Mouse (Mus musculus) limb, embryonic 11.5 days (tissue): ENCODE measurements at regions not wholly inside any gene's neighbourhood (a gene's known extent, or its start where the extent isn't known, plus 50 kb on each side); places are given as distances from the start of the nearest gene placed in this dataset.

Experiments used
- ATAC-seq: fragments of 200-750 bp; cut with Nextera tagmentation; 2 replicates; pipeline ENCODE4 v1.8.0; 2017; ENCODE audit warnings: low read depth; ENCODE audit not compliant: insufficient number of reproducible peaks, low FRiP score, low TSS enrichment
- DNase-seq: peaks from one replicate; pipeline ENCODE4 v3.0.0-alpha.2; 2015; ENCODE audit warnings: low spot score
- H3K27ac ChIP-seq: fragments of 300-500 bp; sonication (generic); replicated peaks from 2 replicates; pipeline ENCODE4 v1.5.1; 2014; ENCODE audit warnings: low read depth, mild to moderate bottlenecking, low read length
- H3K27me3 ChIP-seq: fragments of 300-500 bp; sonication (generic); 2 replicates; pipeline ENCODE4 v1.6.1; 2014; ENCODE audit warnings: mild to moderate bottlenecking, low read length, mixed read lengths; ENCODE audit not compliant: control insufficient read depth, insufficient read depth
- H3K36me3 ChIP-seq: fragments of 300-500 bp; sonication (generic); 2 replicates; pipeline ENCODE4 v1.6.1; 2014; ENCODE audit warnings: mild to moderate bottlenecking, low read length, moderate library complexity, mixed read lengths; ENCODE audit not compliant: control insufficient read depth, insufficient read depth
- H3K4me1 ChIP-seq: fragments of 300-500 bp; sonication (generic); 2 replicates; pipeline ENCODE4 v1.6.1; 2014; ENCODE audit warnings: low read length, mixed read lengths; ENCODE audit not compliant: control insufficient read depth, insufficient read depth
- H3K4me2 ChIP-seq: fragments of 300-500 bp; sonication (generic); 2 replicates; pipeline ENCODE4 v1.6.1; 2014; ENCODE audit warnings: low read depth, mild to moderate bottlenecking, moderate library complexity; ENCODE audit not compliant: severe bottlenecking
- H3K4me3 ChIP-seq: fragments of 300-500 bp; sonication (generic); 2 replicates; pipeline ENCODE4 v1.5.1; 2014; ENCODE audit warnings: low read depth, low read length
- H3K9ac ChIP-seq: fragments of 300-500 bp; sonication (generic); 2 replicates; pipeline ENCODE4 v1.6.1; 2014; ENCODE audit warnings: mild to moderate bottlenecking, low read length
- H3K9me3 ChIP-seq: fragments of 300-500 bp; sonication (generic); 2 replicates; pipeline ENCODE4 v1.6.1; 2016; ENCODE audit warnings: low read length; ENCODE audit not compliant: control insufficient read depth
- WGBS: fragments of 180-500 bp; shearing (Covaris S2); extraction: QIAGEN DNeasy Blood & Tissue Kit; methylation state at CpG from one replicate; pipeline ENCODE4 v1.1.7; 2014; 5-methylcytosine and 5-hydroxymethylcytosine counted together

DNA sequence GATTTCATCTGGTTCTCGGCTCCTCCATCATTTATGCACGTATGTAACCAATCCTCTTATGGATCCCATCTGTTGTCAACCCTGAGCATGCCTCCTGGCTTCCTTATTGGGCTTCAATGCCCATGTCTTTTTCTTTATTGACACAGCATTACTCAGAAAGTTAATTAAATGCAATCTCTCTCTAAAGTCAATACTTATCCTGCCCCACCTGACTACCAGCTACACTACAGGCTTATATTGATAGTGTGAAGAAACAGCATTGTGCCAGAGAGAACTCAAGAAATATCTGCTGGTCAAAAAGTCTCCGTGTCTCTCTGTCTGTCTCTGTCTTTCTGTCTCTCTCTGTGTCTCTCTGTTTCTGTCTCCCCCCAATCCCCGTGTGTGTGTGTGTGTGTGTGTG, 194.7 kb upstream of the Rfx3 start:
- H3K27me3 ChIP-seq: no peaks in the 10 kb centered on the region
- H3K9me3 ChIP-seq: no peaks in the 10 kb centered on the region
- no peak for DNase-seq
- H3K36me3 ChIP-seq: no peaks in the 10 kb centered on the region
- H3K27ac ChIP-seq: no peak overlapping the region
- H3K4me2 ChIP-seq: no peak overlapping the region
- no peak overlapping the region for H3K4me3 ChIP-seq
- 86% methylated on average over 4 of the region's 4 CpGs for WGBS
- H3K4me1 ChIP-seq: no peaks in the 10 kb centered on the region
- ATAC-seq: no peak
- H3K9ac ChIP-seq: no peak overlapping the region

DNA sequence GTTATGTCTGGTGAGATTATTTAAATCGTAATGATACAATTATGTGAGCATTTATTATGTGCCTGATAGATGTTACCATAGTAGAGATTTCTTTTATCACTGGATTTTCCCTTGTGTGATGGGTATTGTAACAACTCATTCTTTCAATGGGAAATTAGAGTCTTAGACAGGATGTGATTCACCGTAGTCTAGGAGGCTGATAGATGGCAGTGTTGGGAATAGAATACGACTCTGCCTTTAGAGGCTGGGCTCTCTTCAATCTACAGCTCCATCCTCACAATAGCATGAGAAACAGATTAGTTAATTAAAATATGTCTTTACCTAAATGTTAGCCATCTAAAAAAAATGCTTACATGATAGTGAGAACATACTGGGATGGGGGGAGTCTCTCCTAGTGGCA, 192.8 kb upstream of the Rfx3 start:
- H3K4me3 ChIP-seq: no peak overlapping the region
- WGBS: 87% methylated on average over 3 of the region's 3 CpGs
- DNase-seq: no peak
- H3K9ac ChIP-seq: no peak overlapping the region
- no peak for ATAC-seq
- no peaks in the 10 kb centered on the region for H3K36me3 ChIP-seq
- no peaks in the 10 kb centered on the region for H3K27me3 ChIP-seq
- H3K4me1 ChIP-seq: no peaks in the 10 kb centered on the region
- H3K27ac ChIP-seq: no peak overlapping the region
- no peaks in the 10 kb centered on the region for H3K9me3 ChIP-seq
- no peak overlapping the region for H3K4me2 ChIP-seq

DNA sequence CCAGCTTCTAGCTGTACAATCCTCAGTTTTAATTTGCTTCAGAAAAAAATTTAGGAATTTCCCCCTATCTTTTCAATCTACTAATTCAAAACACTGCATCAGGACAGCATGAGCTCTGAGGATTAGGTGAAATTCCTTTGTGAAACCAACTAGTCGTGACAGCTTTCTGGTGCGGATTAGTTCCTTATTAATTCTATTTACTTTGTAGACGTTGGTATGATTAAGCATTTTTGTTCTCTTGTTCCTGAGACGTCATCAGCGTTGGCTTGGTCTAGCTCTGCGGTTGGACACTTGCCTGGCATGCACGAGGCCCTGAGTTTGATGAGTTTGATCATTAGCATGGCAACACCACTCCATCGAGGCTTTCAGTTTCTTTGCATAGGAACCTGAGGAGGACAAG, 188.4 kb upstream of the Rfx3 start:
- Histone ChIP-seq H3K27ac (no peak overlapping the region), H3K27me3 (no peaks in the 10 kb centered on the region), H3K4me3 (no peak overlapping the region), H3K9me3 (no peaks in the 10 kb centered on the region), H3K4me2 (no peak overlapping the region), H3K4me1 (no peaks in the 10 kb centered on the region), H3K9ac (no peak overlapping the region), H3K36me3 (no peaks in the 10 kb centered on the region)
- no peak for DNase-seq
- 69% methylated on average over 8 of the region's 8 CpGs for WGBS
- no peak for ATAC-seq

DNA sequence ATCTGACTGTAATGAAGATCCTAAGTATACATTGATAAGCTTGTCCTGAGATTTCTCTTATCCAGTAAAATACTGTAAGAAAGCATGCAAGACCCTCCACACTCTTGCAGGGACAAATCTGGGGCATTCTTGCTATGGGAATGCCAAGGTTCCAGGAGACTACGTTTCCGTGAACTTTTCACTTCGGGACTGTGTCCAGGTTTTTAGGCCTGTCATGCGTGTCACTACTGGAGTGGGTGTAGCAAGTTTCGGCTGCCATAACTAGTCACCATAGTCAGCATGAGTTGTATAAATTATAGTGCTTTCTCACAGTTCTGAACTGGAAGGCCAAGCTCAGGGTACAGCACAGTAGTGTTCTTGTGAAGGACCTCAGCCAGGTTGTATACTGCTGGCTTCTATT, 185.9 kb upstream of the Rfx3 start:
- H3K9me3 ChIP-seq: no peaks in the 10 kb centered on the region
- H3K27me3 ChIP-seq: no peaks in the 10 kb centered on the region
- H3K27ac ChIP-seq: no peak overlapping the region
- no peaks in the 10 kb centered on the region for H3K36me3 ChIP-seq
- no peak overlapping the region for H3K4me2 ChIP-seq
- 98% methylated on average over 5 of the region's 5 CpGs for WGBS
- no peak for DNase-seq
- H3K4me1 ChIP-seq: no peaks in the 10 kb centered on the region
- H3K9ac ChIP-seq: no peak overlapping the region
- no peak for ATAC-seq
- H3K4me3 ChIP-seq: no peak overlapping the region

DNA sequence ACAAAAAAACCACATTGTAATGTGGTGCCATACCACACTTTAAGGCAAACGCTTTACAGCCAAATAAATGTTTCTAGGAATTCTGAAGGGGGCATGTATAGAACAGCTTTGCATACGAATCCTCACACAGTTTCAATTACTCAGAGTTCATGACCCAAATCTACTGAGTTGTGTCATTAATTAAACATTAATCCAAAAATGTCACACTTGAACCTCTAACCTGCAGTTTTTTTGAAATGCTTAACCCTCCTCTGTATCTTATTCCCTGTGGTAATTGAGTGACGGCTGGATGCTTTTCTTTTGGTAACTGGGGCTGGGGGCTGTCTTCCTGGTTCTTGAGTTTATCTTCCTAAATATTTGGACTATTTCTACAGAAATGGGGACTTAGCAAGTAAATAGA, 181.3 kb upstream of the Rfx3 start:
- ATAC-seq (no peak), DNase-seq (no peak)
- 66% methylated on average over 3 of the region's 3 CpGs for WGBS
- Histone ChIP-seq H3K4me1 (no peaks in the 10 kb centered on the region), H3K4me2 (no peak overlapping the region), H3K9me3 (no peaks in the 10 kb centered on the region), H3K27me3 (no peaks in the 10 kb centered on the region), H3K4me3 (no peak overlapping the region), H3K36me3 (no peaks in the 10 kb centered on the region), H3K9ac (no peak overlapping the region), H3K27ac (no peak overlapping the region)

DNA sequence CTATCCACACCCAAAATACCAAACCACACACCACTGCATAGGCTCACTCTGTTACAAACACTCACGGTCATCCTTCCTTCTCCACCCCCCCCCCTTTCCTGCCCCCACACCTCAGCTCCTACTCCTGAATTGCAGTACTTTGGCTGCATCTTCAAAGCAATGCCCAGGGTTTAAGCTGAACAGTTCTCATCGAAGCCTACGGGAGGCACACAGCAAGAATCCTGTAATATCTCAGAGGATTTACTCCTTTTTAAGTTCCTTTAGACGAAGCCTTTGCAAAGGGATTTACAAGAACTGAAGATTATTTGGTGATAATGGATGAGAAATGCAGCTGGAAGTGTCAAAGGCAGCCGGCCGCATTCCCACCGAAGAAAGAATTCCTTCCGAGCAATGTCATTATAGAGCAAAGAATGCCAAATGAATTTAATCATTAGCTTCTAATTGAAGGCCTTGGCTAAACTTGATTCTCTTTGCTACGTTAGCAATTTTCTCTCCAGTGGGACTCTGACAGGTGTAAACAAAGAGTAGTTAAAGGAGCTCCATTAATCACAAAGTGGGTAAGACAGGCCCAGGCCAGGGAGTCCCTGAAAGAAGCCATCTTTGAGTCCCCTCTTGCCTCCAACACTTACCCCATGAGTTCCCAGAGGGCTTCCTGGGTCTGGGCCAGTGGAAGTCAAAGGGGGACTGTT, 180.6 kb upstream of the Rfx3 start:
- ATAC-seq (no peak), DNase-seq (no peak)
- H3K9ac ChIP-seq: no peak overlapping the region
- no peaks in the 10 kb centered on the region for H3K36me3 ChIP-seq
- no peak overlapping the region for H3K4me2 ChIP-seq
- no peaks in the 10 kb centered on the region for H3K4me1 ChIP-seq
- WGBS: 41% methylated on average over 9 of the region's 9 CpGs
- no peak overlapping the region for H3K27ac ChIP-seq
- no peaks in the 10 kb centered on the region for H3K27me3 ChIP-seq
- H3K9me3 ChIP-seq: no peaks in the 10 kb centered on the region
- H3K4me3 ChIP-seq: no peak overlapping the region

DNA sequence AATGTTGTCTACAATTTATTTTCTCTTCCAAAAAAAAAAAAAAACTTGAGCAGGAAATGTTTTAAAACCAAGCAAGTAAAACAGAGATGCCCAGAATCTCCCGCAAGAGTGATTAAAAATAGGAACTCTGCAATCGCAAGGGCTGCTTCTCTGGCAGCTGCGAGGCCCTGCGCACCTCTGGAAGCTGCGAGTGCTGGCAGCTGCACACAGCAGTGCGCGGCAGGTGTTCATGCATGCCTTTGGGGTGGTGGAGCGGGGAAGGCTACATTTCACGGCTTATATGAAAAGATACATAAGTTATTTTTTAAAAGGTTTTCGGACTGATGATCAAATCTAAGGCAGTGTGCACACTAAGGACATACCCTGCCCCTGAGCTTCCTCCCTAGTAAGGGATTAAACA, 179.3 kb upstream of the Rfx3 start:
- H3K4me1 ChIP-seq: no peaks in the 10 kb centered on the region
- H3K9ac ChIP-seq: no peak overlapping the region
- no peaks in the 10 kb centered on the region for H3K36me3 ChIP-seq
- no peak for DNase-seq
- no peak overlapping the region for H3K4me3 ChIP-seq
- no peak overlapping the region for H3K4me2 ChIP-seq
- no peak for ATAC-seq
- no peaks in the 10 kb centered on the region for H3K27me3 ChIP-seq
- no peaks in the 10 kb centered on the region for H3K9me3 ChIP-seq
- H3K27ac ChIP-seq: no peak overlapping the region
- 83% methylated on average over 10 of the region's 10 CpGs for WGBS

DNA sequence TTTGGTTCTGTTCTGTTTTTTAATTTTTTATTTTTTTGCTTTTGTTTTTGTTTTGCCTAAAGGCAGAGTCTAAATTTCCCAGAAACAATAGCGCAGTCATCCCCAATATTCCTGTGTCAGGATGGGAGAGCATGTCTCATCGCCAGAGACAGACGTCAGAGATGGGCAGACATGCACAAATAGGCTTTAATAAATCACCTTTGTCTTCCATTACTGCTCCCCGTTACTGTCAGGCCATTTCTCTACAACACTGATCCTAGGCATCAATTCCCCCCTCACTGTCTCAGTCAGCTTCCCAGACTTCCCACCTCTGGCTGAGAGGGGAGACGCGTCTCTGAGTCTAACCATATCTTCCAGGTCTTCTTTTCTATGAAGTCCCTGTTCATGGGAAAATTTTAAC, 177.4 kb upstream of the Rfx3 start:
- H3K4me2 ChIP-seq: no peak overlapping the region
- H3K36me3 ChIP-seq: no peaks in the 10 kb centered on the region
- no peak overlapping the region for H3K4me3 ChIP-seq
- DNase-seq (no peak), ATAC-seq (no peak)
- H3K27me3 ChIP-seq: no peaks in the 10 kb centered on the region
- WGBS: 79% methylated on average over 6 of the region's 6 CpGs
- H3K27ac ChIP-seq: no peak overlapping the region
- no peaks in the 10 kb centered on the region for H3K9me3 ChIP-seq
- H3K4me1 ChIP-seq: no peaks in the 10 kb centered on the region
- H3K9ac ChIP-seq: no peak overlapping the region
